Mouse (Mus musculus) olfactory bulb, adult 2 months (tissue): ENCODE data around the gene BC049715. TPM values are rescaled to one million over a fixed set of nuclear protein-coding genes. Genes with fewer than 3 reads are reported as not detected.

Experiments
- H3K27ac ChIP-seq: fragments of 200-500 bp; 2 replicates; pipeline ENCODE4 v1.5.1; 2012; ENCODE audit warnings: low read depth, low read length; ENCODE audit not compliant: insufficient read depth
- H3K4me1 ChIP-seq: fragments of 200-500 bp; 2 replicates; pipeline ENCODE4 v1.6.1; 2012; ENCODE audit warnings: low read length; ENCODE audit not compliant: control insufficient read depth, insufficient read depth
- H3K4me3 ChIP-seq: fragments of 200-500 bp; 2 replicates; pipeline ENCODE4 v1.5.1; 2012; ENCODE audit warnings: mild to moderate bottlenecking, low read depth, low read length, moderate library complexity; ENCODE audit not compliant: insufficient read depth
- CTCF ChIP-seq: fragments of 200-500 bp; IDR thresholded peaks from 2 replicates; pipeline ENCODE4 v1.5.1; 2012; ENCODE audit warnings: low read depth, mild to moderate bottlenecking, low read length, moderate library complexity; ENCODE audit not compliant: insufficient read depth
- POLR2A ChIP-seq: fragments of 200-500 bp; IDR thresholded peaks from 2 replicates; pipeline ENCODE4 v1.6.1; 2012; ENCODE audit warnings: mild to moderate bottlenecking, low read depth, low read length, moderate library complexity; ENCODE audit not compliant: insufficient read depth
- WGBS: fragments of 180-500 bp; shearing (Covaris S2); methylation state at CpG from one replicate; pipeline ENCODE4 v1.1.7; 2018; 5-methylcytosine and 5-hydroxymethylcytosine counted together
- polyA plus RNA-seq: library from polyadenylated mRNA; stranded (reverse); fragments of >200 nt; gene quantifications from 2 replicates; pipeline ENCODE4 v1.2.4, GENCODE M21; 2012; ENCODE audit warnings: low replicate concordance; ENCODE audit not compliant: missing spikeins, insufficient read depth, insufficient read length

The BC049715 gene
- polyA plus RNA-seq, 1 experiment: not detected

- TF ChIP-seq CTCF: no peak
- TF ChIP-seq POLR2A: no peak
- Histone ChIP-seq H3K4me3 (no peak overlapping the region), H3K27ac (no peak overlapping the region), H3K4me1 (peaks cover 11% of the 10 kb centered on the region; the same call in 1 of the 2 replicates)
- 76% methylated on average over 5 of the region's 5 CpGs for WGBS
Measured at GRCm38 (mm10) chr6:136806819-136807218, 20.6 kb upstream of the BC049715 start.

GRCm38 (mm10) chr6:136807395-136808013 is 19.9 kb upstream of the BC049715 start:
- H3K4me1 ChIP-seq: peaks cover 11% of the 10 kb centered on the region; the same call in 1 of the 2 replicates
- 39% methylated on average over 18 of the region's 18 CpGs for WGBS
- peak overlapping the region; percentile 60 for H3K27ac ChIP-seq
- H3K4me3 ChIP-seq: peak overlapping the region; percentile 23; the same call in 1 of the 2 replicates
- TF ChIP-seq POLR2A: no peak
- no peak for TF ChIP-seq CTCF

GRCm38 (mm10) chr6:136808014-136808417 is 19.4 kb upstream of the BC049715 start, which contains the start of gene H2afj:
H2afj (plus strand) TSS chr6:136808244.
- H3K4me1 ChIP-seq: peaks cover 11% of the 10 kb centered on the region; the same call in 1 of the 2 replicates
- peak; percentile 31; the same call in 1 of the 2 replicates for TF ChIP-seq POLR2A
- TF ChIP-seq CTCF: no peak
- peak within 1 kb of the TSS; percentile 80 for H3K4me3 ChIP-seq
- WGBS: under 1% methylated on average over 34 of the region's 34 CpGs
- peak within 1 kb of the TSS; percentile 60 for H3K27ac ChIP-seq

- WGBS: under 1% methylated on average over 28 of the region's 28 CpGs
- Histone ChIP-seq H3K27ac (no peak overlapping the region), H3K4me1 (peaks cover 11% of the 10 kb centered on the region; the same call in 1 of the 2 replicates), H3K4me3 (peak overlapping the region; percentile 80)
- TF ChIP-seq POLR2A (no peak), CTCF (no peak)
Measured at GRCm38 (mm10) chr6:136808631-136809046, 18.8 kb upstream of the BC049715 start.

- Histone ChIP-seq H3K4me3 (peak overlapping the region; percentile 80), H3K27ac (no peak overlapping the region), H3K4me1 (peaks cover 11% of the 10 kb centered on the region; the same call in 1 of the 2 replicates)
- whole genome bisulfite sequencing: 30% methylated on average over 14 of the region's 14 CpGs
- no peak for TF ChIP-seq CTCF
Measured at GRCm38 (mm10) chr6:136809077-136809476, 18.3 kb upstream of the BC049715 start.

- H3K4me1 ChIP-seq: peaks cover 11% of the 10 kb centered on the region; the same call in 1 of the 2 replicates
- H3K4me3 ChIP-seq: no peak overlapping the region
- H3K27ac ChIP-seq: no peak overlapping the region
- TF ChIP-seq POLR2A (no peak), CTCF (no peak)
- WGBS: 83% methylated on average over 13 of the region's 13 CpGs
Measured at GRCm38 (mm10) chr6:136809673-136810072, 17.8 kb upstream of the BC049715 start.

- TF ChIP-seq POLR2A (no peak), CTCF (no peak)
- Histone ChIP-seq H3K4me1 (peaks cover 11% of the 10 kb centered on the region; the same call in 1 of the 2 replicates), H3K27ac (no peak overlapping the region), H3K4me3 (no peak overlapping the region)
- WGBS: 88% methylated on average over 10 of the region's 10 CpGs
Measured at GRCm38 (mm10) chr6:136811196-136811595, 16.2 kb upstream of the BC049715 start.

- Histone ChIP-seq H3K4me1 (peaks cover 7% of the 10 kb centered on the region; the same call in 1 of the 2 replicates), H3K27ac (no peak overlapping the region), H3K4me3 (no peak overlapping the region)
- WGBS: 22% methylated on average over 4 of the region's 4 CpGs
- TF ChIP-seq CTCF (no peak), POLR2A (no peak)
Measured at GRCm38 (mm10) chr6:136813117-136813516, 14.3 kb upstream of the BC049715 start.

GRCm38 (mm10) chr6:136815381-136815780 is 12.0 kb upstream of the BC049715 start:
- Histone ChIP-seq H3K4me1 (no peaks in the 10 kb centered on the region), H3K4me3 (no peak overlapping the region), H3K27ac (no peak overlapping the region)
- 91% methylated on average over 7 of the region's 7 CpGs for WGBS
- TF ChIP-seq CTCF (no peak), POLR2A (no peak)

GRCm38 (mm10) chr6:136816826-136817225 is 10.6 kb upstream of the BC049715 start:
- no peak overlapping the region for H3K4me3 ChIP-seq
- no peak overlapping the region for H3K27ac ChIP-seq

More at GRCm38 (mm10) chr6:136816826-136817225, 10.6 kb upstream of the BC049715 start:
- TF ChIP-seq CTCF: no peak
- no peak for TF ChIP-seq POLR2A
- no peaks in the 10 kb centered on the region for H3K4me1 ChIP-seq
- 82% methylated on average over 21 of the region's 21 CpGs for WGBS
